22 mouse cellular contexts compared by ENCODE assay signal in the genomic region with DNA sequence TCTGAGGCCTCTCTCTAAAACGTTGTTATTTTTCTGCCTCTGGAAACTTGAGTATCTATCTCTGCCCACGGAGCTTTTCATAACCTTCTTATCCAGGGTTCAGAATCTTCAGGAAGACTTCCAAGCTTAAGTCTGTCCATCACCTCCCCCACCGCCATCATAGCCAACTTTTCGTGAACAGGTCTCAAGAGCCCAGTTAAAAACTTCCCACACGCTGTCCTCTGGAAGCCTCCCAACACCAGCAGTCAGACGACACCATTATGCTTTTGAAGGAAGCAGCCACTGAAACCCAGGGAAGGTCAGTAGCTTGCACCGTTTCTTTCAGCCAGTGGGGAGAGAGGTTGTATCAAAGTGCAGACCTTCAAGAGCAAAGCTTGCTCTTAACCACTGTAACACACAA. TPM values are rescaled to one million over a fixed set of nuclear protein-coding genes. Genes with fewer than 3 reads are reported as not detected.
DNase-seq lines count a peak whose midpoint lies in the region; ATAC-seq and TF ChIP-seq lines count a peak whose summit lies in the region.
"Had no signal": no experiment of that assay in that cellular context is flagged by ENCODE, and none has a peak within 500 bp of the region (broad histone marks: within the 10 kb centered on the region; RNA-seq: fewer than 3 reads in every experiment).

No protein-coding gene starts in this region.

- no peak for TF ChIP-seq CTCF in cerebellum, adult 2 months (IDR thresholded peaks at IDR 0.05; ENCODE audit: borderline replicate concordance, insufficient read depth, low read depth, low read length)

- no peak overlapping the region for H3K4me2 ChIP-seq in limb, embryonic 13.5 days (replicated peaks)
- H3K4me2 ChIP-seq: forebrain, embryonic 13.5 days; heart, embryonic 13.5 days; hindbrain, embryonic 15.5 days; liver, embryonic 13.5 days; midbrain, embryonic 11.5 days; stomach, embryonic 15.5 days had no signal

- intact Hi-C loops in heart, postnatal 14 days (cut with DNase I) = no loop called here

- peak; percentile 46; the same call in 1 of the 2 replicates for ATAC-seq in limb, embryonic 13.5 days (ENCODE audit: low FRiP score, low read depth)
- ATAC-seq: forebrain, embryonic 13.5 days had no signal

- H3K9ac ChIP-seq in limb, embryonic 13.5 days = no peak overlapping the region
- H3K9ac ChIP-seq: forebrain, embryonic 13.5 days; heart, embryonic 13.5 days; hindbrain, embryonic 15.5 days; liver, embryonic 13.5 days; stomach, embryonic 15.5 days had no signal

- peaks cover 36% of the 10 kb centered on the region for H3K4me1 ChIP-seq in limb, embryonic 13.5 days
- H3K4me1 ChIP-seq in limb, embryonic 10.5 days = peaks cover 26% of the 10 kb centered on the region
- H3K4me1 ChIP-seq in cerebellum, adult 2 months (ENCODE audit: control insufficient read depth, insufficient read depth, low read length) = no peaks in the 10 kb centered on the region
- H3K4me1 ChIP-seq: forebrain, embryonic 13.5 days; heart, embryonic 13.5 days; hindbrain, embryonic 15.5 days; liver, embryonic 13.5 days; stomach, embryonic 15.5 days had no signal

- peak; percentile 52 for DNase-seq in adrenal gland, postnatal 10 days
- no peak for DNase-seq in adrenal gland, postnatal 4 days (ENCODE audit: low spot score in 2 of 2)
- DNase-seq in heart, postnatal 14 days = peak; percentile 36 to 49
- DNase-seq in heart, adult 8-10 months (ENCODE audit: low spot score) = no peak
- no peak for DNase-seq in limb, embryonic 10.5 days (ENCODE audit: low spot score)
- DNase-seq in skeletal muscle tissue, adult 2 months (ENCODE audit: low read depth, low spot score) = peak; percentile 46
- no peak for DNase-seq in cerebellum, adult 2 months
- DNase-seq: cerebellum, adult 18-20 months; cerebellum, postnatal 25 days; kidney, adult 2 months; liver, embryonic 13.5 days; lung, adult 2 months; lung, postnatal 14 days had no signal

- H3K27ac ChIP-seq in limb, embryonic 13.5 days = 0 out of 2 replicates have a peak overlapping the region, but pooled peaks have one; percentile 69
- no peak overlapping the region for H3K27ac ChIP-seq in limb, embryonic 10.5 days
- H3K27ac ChIP-seq in cerebellum, adult 2 months (ENCODE audit: insufficient read depth, low read length) = no peak overlapping the region
- H3K27ac ChIP-seq: forebrain, embryonic 13.5 days; heart, embryonic 13.5 days; hindbrain, embryonic 15.5 days; liver, embryonic 13.5 days; stomach, embryonic 15.5 days had no signal

- H3K27me3 ChIP-seq in limb, embryonic 13.5 days = no peaks in the 10 kb centered on the region
- H3K27me3 ChIP-seq in limb, embryonic 10.5 days (ENCODE audit: low read depth, poor library complexity, severe bottlenecking) = no peaks in the 10 kb centered on the region
- H3K27me3 ChIP-seq in cerebellum, adult 2 months (ENCODE audit: control insufficient read depth, insufficient read depth, low read length) = no peaks in the 10 kb centered on the region
- H3K27me3 ChIP-seq: forebrain, embryonic 13.5 days; heart, embryonic 13.5 days; hindbrain, embryonic 15.5 days; liver, embryonic 13.5 days; stomach, embryonic 15.5 days had no signal

- H3K36me3 ChIP-seq in limb, embryonic 13.5 days = no peaks in the 10 kb centered on the region
- no peaks in the 10 kb centered on the region for H3K36me3 ChIP-seq in limb, embryonic 10.5 days
- H3K36me3 ChIP-seq: heart, embryonic 13.5 days; hindbrain, embryonic 15.5 days; liver, embryonic 13.5 days; stomach, embryonic 15.5 days had no signal

- TF ChIP-seq POLR2A in cerebellum, adult 2 months (IDR thresholded peaks at IDR 0.05; ENCODE audit: borderline replicate concordance, insufficient read depth, low read length) = no peak

- WGBS in limb, embryonic 13.5 days = 43% methylated on average over 7 of the region's 7 CpGs
- 86% methylated on average over 7 of the region's 7 CpGs for WGBS in limb, embryonic 10.5 days
- WGBS in cerebellum, adult 2 months = 22% methylated on average over 7 of the region's 7 CpGs

- H3K4me3 ChIP-seq in limb, embryonic 13.5 days = no peak overlapping the region
- no peak overlapping the region for H3K4me3 ChIP-seq in limb, embryonic 10.5 days
- no peak overlapping the region for H3K4me3 ChIP-seq in cerebellum, adult 2 months (replicated peaks; ENCODE audit: insufficient read depth, low read depth, low read length)
- H3K4me3 ChIP-seq: forebrain, embryonic 13.5 days; heart, embryonic 13.5 days; hindbrain, embryonic 15.5 days; liver, embryonic 13.5 days; stomach, embryonic 15.5 days had no signal

- H3K9me3 ChIP-seq in limb, embryonic 13.5 days = no peaks in the 10 kb centered on the region
- no peaks in the 10 kb centered on the region for H3K9me3 ChIP-seq in limb, embryonic 10.5 days (replicated peaks)
- H3K9me3 ChIP-seq: forebrain, embryonic 13.5 days; heart, embryonic 13.5 days; hindbrain, embryonic 15.5 days; liver, embryonic 13.5 days; stomach, embryonic 15.5 days had no signal

RNA-seq across cellular contexts. Expression of a gene that starts 18.8 kb away (rescaled TPM):
- total RNA-seq in adrenal gland, postnatal 10 days (2021) = 10 to 100 TPM; 44.1 to 46.3 TPM
- 10 to 100 TPM; 64.1 to 77.4 TPM for total RNA-seq in adrenal gland, postnatal 4 days (2021)
- total RNA-seq in heart, postnatal 14 days (2021) = 10 to 100 TPM; 60.9 to 78.2 TPM
- 10 to 100 TPM; 52.9 to 86.6 (median 70.1) TPM for total RNA-seq in heart, adult 8-10 months (2022)
- polyA plus RNA-seq in limb, embryonic 13.5 days (2015; fragmentation: Nextera tagmentation; extraction: Ambion mirVana) = 217 and 232 TPM in 2 replicates
- polyA plus RNA-seq in limb, embryonic 10.5 days (2016; fragmentation: Nextera tagmentation; extraction: Ambion mirVana) = 258 and 261 TPM in 2 replicates
- polyA plus RNA-seq in cerebellum, adult 2 months (2012; rRNA removed) = 6.9 and 10.1 TPM in 2 replicates

RNA-seq across cellular contexts. Expression of a gene that starts 55.0 kb away (rescaled TPM):
- not detected for total RNA-seq in adrenal gland, postnatal 10 days (2021)
- total RNA-seq in adrenal gland, postnatal 4 days (2021) = not detected
- not detected for total RNA-seq in heart, postnatal 14 days (2021)
- total RNA-seq in heart, adult 8-10 months (2022) = not detected
- 0.83 and 1.3 TPM in 2 replicates for polyA plus RNA-seq in limb, embryonic 13.5 days (2015; fragmentation: Nextera tagmentation; extraction: Ambion mirVana)
- polyA plus RNA-seq in limb, embryonic 10.5 days (2016; fragmentation: Nextera tagmentation; extraction: Ambion mirVana) = 0.34 and 0.49 TPM in 2 replicates
- 0.13 and 0.29 TPM in 2 replicates for polyA plus RNA-seq in cerebellum, adult 2 months (2012; rRNA removed)
- total RNA-seq: gastrocnemius, adult 8-10 months; hematopoietic stem cell, adult 5-6 weeks; megakaryocyte progenitor cell, adult 5-6 weeks had no signal
- polyA plus RNA-seq: liver, embryonic 13.5 days had no signal

RNA-seq across cellular contexts. Expression of a gene that starts 55.2 kb away (rescaled TPM):
- total RNA-seq in adrenal gland, postnatal 10 days (2021) = under 1 TPM; 0.27 to 0.33 TPM
- total RNA-seq in adrenal gland, postnatal 4 days (2021) = under 1 TPM; 0.39 to 0.79 TPM
- under 1 TPM in 1 of 2 experiments, not detected in 1; 0.05 TPM for total RNA-seq in heart, postnatal 14 days (2021)
- total RNA-seq in heart, adult 8-10 months (2022) = not detected
- 0.18 and 0.24 TPM in 2 replicates for polyA plus RNA-seq in limb, embryonic 13.5 days (2015; fragmentation: Nextera tagmentation; extraction: Ambion mirVana)
- 0.19 and 0.38 TPM in 2 replicates for polyA plus RNA-seq in limb, embryonic 10.5 days (2016; fragmentation: Nextera tagmentation; extraction: Ambion mirVana)
- 0.05 and 0.23 TPM in 2 replicates for polyA plus RNA-seq in cerebellum, adult 2 months (2012; rRNA removed)
- total RNA-seq: gastrocnemius, adult 8-10 months; megakaryocyte progenitor cell, adult 5-6 weeks had no signal
- polyA plus RNA-seq: kidney, adult 2 months; lung, adult 2 months had no signal

Comparison
In these comparisons a context has a peak if more than half of its experiments do, and no peak if none do; other contexts are left out.
1. DNase-seq: peak in adrenal gland, postnatal 10 days (single experiment), heart, postnatal 14 days (2 of 2) and skeletal muscle tissue, adult 2 months (single experiment); none in adrenal gland, postnatal 4 days (0 of 2), heart, adult 8-10 months (single experiment), limb, embryonic 10.5 days (single experiment) and cerebellum, adult 2 months (0 of 2).